Mouse (Mus musculus) hindbrain, embryonic 14.5 days (tissue): Measurements from ENCODE around the gene Secisbp2. TPM values are rescaled to one million over a fixed set of nuclear protein-coding genes. Genes with fewer than 3 reads are reported as not detected.
A peak's percentile ranks its signal among the peaks of the same experiment; 100 is the strongest.

ENCODE experiments used
- ATAC-seq: fragments of 200-750 bp; cut with Nextera tagmentation; 2 replicates; pipeline ENCODE4 v1.8.0; 2017; ENCODE audit warnings: moderate number of reproducible peaks, mild to moderate bottlenecking, moderate TSS enrichment, moderate library complexity; ENCODE audit not compliant: low FRiP score
- DNase-seq: peaks from one replicate; pipeline ENCODE4 v3.0.0-alpha.2; 2015; ENCODE audit warnings: low spot score
- H3K27ac ChIP-seq: fragments of 300-500 bp; sonication (generic); 2 replicates; pipeline ENCODE4 v1.5.1; 2014; ENCODE audit warnings: mild to moderate bottlenecking, moderate library complexity
- H3K27me3 ChIP-seq: fragments of 300-500 bp; sonication (generic); 2 replicates; pipeline ENCODE4 v1.6.1; 2014; ENCODE audit warnings: mild to moderate bottlenecking, low read length, mixed read lengths; ENCODE audit not compliant: control insufficient read depth, insufficient read depth
- H3K36me3 ChIP-seq: fragments of 300-500 bp; sonication (generic); replicated peaks from 2 replicates; pipeline ENCODE4 v1.6.1; 2014; ENCODE audit not compliant: control insufficient read depth, insufficient read depth
- H3K4me1 ChIP-seq: fragments of 300-500 bp; sonication (generic); replicated peaks from 2 replicates; pipeline ENCODE4 v1.6.1; 2014; ENCODE audit warnings: antibody characterized with exemption, low read length, mixed read lengths; ENCODE audit not compliant: control insufficient read depth, insufficient read depth
- H3K4me2 ChIP-seq: fragments of 300-500 bp; sonication (generic); replicated peaks from 2 replicates; pipeline ENCODE4 v1.6.1; 2014; ENCODE audit warnings: mild to moderate bottlenecking, moderate library complexity
- H3K4me3 ChIP-seq: fragments of 300-500 bp; sonication (generic); replicated peaks from 2 replicates; pipeline ENCODE4 v1.5.1; 2014; ENCODE audit warnings: mild to moderate bottlenecking, low read length
- H3K9ac ChIP-seq: fragments of 300-500 bp; sonication (generic); 2 replicates; pipeline ENCODE4 v1.6.1; 2014
- H3K9me3 ChIP-seq: fragments of 300-500 bp; sonication (generic); 2 replicates; pipeline ENCODE4 v1.6.1; 2016; ENCODE audit warnings: low read length; ENCODE audit not compliant: control insufficient read depth
- WGBS: fragments of 180-500 bp; shearing (Covaris S2); extraction: QIAGEN DNeasy Blood & Tissue Kit; methylation state at CpG from one replicate; pipeline ENCODE4 v1.1.7; 2014; 5-methylcytosine and 5-hydroxymethylcytosine counted together
- polyA plus RNA-seq: library from polyadenylated mRNA; unstranded; fragments of >200 nt; fragmentation: Nextera tagmentation; extraction: Ambion mirVana; gene quantifications from 2 replicates; pipeline ENCODE4 v1.2.1, GENCODE M21; 2014

The Secisbp2 gene
- polyA plus RNA-seq, 1 experiment from 2014 or later, result 27.2 TPM

DNA sequence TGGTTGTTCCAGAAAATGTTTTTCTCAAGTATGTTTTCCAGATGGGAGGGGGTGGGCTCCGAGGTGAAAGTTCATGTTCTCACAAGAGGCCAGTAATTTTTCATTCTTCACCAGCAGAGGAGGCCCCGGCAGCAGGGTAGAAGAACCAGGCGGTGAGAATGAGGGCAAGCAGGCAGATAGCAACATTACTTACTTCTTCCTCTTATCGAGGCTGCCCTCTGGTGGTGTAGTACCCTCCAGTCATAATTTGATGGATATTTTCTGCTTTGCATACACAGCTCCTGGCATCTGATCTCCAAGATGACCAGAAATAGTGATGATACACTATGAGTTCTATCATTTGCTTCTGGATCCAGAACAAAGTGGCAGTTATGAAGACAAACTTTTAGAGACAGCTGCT is 12.5 kb upstream of the Secisbp2 start:
- DNase-seq (no peak), ATAC-seq (no peak)
- Histone ChIP-seq H3K9ac (no peak overlapping the region), H3K4me3 (no peak overlapping the region), H3K27ac (no peak overlapping the region), H3K4me1 (no peaks in the 10 kb centered on the region), H3K4me2 (no peak overlapping the region), H3K27me3 (no peaks in the 10 kb centered on the region), H3K9me3 (no peaks in the 10 kb centered on the region), H3K36me3 (no peaks in the 10 kb centered on the region)
- 90% methylated on average over 4 of the region's 4 CpGs for WGBS

DNA sequence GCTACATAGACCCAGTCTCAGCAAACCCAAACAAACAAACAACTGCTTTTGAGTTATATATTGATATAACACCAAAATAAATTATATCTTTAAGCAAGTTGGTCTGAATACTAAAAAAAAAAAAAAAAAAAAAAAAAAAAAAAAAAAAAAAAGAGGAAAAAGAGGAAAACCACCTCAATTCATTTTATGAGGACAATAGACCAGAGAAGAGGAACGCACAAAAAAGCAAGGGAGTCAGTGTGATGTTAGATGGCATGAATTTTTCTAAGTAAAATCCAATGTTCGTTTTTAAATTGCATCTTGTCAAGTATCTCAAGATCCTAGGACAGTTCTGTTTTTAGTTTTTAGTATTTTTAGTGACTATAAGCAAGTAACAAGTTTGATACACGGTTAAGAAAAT is 10.1 kb upstream of the Secisbp2 start:
- no peaks in the 10 kb centered on the region for H3K36me3 ChIP-seq

DNA sequence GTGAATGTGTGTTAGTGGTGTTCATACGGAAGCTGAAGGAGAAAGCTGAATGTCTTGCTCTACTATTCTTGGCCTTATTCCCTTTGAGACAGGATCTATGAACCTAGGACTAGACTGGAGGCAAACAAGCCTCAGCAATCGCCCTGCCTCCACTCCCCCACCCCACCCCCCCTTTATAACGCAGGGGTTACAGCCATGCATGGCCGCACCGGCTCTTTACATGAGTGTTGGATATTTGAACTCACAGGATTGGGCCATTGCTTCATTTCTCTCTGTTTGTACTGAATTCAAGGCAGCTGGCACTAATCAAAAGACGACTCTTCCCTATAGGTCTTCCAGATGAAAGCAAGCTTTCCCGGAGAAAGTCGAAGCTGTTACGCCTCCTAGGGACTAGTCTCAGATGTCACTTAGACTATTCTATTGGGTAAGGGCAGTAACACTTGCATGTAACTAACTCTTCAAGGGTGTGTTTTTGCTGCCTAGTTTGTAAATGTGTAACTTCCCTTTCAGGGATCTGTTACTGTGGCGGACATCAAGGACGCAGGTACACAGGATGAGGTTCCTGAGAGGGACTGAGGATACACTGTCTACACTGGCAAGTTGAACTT is 9.2 kb upstream of the Secisbp2 start:
- no peak for DNase-seq
- Histone ChIP-seq H3K27ac (no peak overlapping the region), H3K36me3 (no peaks in the 10 kb centered on the region), H3K27me3 (no peaks in the 10 kb centered on the region), H3K4me1 (0 out of 2 replicates have a peak, but pooled peaks cover 4% of the 10 kb centered on the region), H3K9ac (no peak overlapping the region), H3K4me3 (no peak overlapping the region), H3K9me3 (no peaks in the 10 kb centered on the region), H3K4me2 (no peak overlapping the region)
- WGBS, result 32% methylated on average over 11 of the region's 11 CpGs
- ATAC-seq, result no peak

More for the DNA sequence above, 10.1 kb upstream of the Secisbp2 start:
- ATAC-seq (no peak), DNase-seq (no peak)
- WGBS, result 91% methylated on average over 3 of the region's 3 CpGs
- Histone ChIP-seq H3K27ac (no peak overlapping the region), H3K27me3 (no peaks in the 10 kb centered on the region), H3K9me3 (no peaks in the 10 kb centered on the region), H3K4me1 (no peaks in the 10 kb centered on the region), H3K4me3 (no peak overlapping the region), H3K9ac (no peak overlapping the region), H3K4me2 (no peak overlapping the region)

DNA sequence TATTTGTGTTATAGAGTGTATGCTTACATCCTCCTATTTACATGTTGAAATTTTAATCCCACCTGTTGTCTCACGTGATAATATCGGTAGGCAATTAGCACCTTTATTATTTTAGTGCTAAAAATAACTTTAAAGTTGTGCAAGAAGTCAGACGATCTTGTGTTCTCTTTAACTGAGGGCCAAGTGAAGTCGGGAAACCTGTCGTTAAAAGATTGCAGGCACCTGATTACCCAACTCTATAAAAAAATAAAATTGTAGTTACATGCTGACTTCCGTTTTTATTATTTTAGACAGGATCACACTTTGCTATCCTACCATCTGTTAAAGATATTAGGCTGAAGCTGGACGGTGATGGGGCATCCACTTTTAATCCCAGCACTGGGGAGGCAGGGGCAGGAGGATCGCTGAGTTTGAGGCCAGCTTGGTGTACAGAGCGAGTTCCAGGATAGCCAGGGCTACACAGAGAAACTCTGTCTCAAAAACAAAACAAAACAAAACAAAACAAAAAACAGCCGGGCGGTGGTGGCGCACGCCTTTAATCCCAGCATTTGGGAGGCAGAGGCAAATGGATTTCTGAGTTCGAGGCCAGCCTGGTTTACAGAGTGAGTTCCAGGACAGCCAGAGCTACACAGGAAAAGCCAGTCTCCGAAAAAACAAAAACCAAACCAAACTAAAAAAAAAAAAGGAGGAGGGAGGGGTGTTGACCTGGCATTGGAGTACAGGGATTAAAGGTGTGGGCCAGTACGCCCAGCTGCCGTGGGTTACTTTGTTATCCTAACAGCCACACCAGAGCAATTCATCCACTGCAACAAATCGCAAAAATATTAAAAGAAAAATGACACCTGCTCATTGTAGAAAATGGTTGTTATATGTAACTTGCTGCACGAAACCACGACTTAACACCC is 7.3 kb upstream of the Secisbp2 start:
- WGBS, result 47% methylated on average over 20 of the region's 20 CpGs
- peak; percentile 1; the same call in 1 of the 2 replicates for ATAC-seq
- Histone ChIP-seq H3K27ac (peak overlapping the region; percentile 58), H3K9ac (peak overlapping the region; percentile 61), H3K36me3 (no peaks in the 10 kb centered on the region), H3K4me2 (peak overlapping the region; percentile 82), H3K27me3 (no peaks in the 10 kb centered on the region), H3K4me1 (0 out of 2 replicates have a peak, but pooled peaks cover 4% of the 10 kb centered on the region), H3K4me3 (peak overlapping the region; percentile 52), H3K9me3 (no peaks in the 10 kb centered on the region)
- no peak for DNase-seq

DNA sequence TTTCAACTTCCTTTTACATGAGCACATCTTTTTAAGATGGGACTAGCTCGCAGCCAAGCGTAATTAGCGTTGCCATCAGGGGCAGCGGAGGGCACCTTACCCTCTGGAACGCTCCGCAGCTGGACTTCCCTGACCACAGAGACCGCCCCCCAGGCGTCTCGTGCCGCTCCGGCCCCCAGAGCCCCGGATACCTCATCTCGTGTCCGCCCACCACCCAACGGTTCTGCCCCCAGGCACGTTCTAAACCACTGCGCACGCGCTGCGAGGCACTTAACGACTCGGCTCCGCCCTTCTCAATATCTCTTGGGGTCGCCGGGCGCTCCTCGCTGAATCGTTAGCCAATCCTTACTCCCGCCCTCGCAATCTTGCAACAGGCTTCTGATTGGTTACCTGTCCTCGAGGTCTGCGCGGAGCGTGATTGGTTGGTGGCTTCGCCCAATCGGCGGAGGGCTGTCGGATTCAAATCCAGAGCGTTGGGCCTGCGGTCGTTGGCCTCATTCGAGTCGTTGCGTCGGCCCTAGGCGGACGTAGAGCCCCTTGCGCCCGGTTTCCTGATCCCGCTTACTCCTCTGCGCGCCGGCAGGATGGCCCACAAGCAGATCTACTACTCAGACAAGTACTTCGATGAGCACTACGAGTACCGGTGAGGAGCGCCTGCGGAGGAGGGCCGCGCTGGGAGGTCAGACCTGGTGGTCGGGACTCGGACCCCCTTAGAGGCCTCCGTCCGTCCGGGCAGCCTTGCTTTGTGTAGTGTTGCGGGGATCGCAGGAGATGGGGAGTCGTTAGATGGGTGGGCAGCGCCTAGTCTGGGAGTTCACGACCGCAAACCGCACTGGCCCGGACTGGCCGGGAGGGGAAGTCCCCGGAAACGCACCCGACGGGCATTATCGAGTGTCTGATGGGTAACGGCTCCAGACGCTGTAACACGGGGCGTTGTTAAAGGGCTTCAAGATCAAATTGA is 6.4 kb upstream of the Secisbp2 start, which contains the start of gene Cks2:
Gene Cks2, plus strand, starts transcription at position 404 of the 961 bp plus-strand sequence.
- no peaks in the 10 kb centered on the region for H3K9me3 ChIP-seq
- peak; percentile 99 for ATAC-seq

DNA sequence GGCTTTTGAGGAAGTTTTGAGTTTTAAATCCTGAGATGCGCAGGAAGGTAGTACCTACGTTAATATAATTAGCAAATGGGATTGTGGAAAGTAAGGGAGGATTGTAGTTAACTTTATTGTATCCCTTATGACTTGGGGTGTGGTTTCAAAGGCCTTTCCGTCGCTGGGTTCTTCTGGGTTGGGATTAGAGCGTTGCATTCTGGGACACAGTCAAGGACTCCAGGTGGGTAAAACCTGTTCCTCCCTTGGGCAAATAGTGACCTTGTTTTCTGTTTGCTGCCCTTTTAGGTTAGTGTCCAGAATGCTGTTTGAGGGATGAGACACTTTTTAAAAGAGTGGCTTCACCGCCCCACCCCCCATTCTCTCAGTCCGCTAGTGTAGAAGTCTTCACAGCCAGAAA is 5.6 kb upstream of the Secisbp2 start:
- 1% methylated on average over 7 of the region's 7 CpGs for WGBS
- DNase-seq, result no peak
- peak overlapping the region; percentile 82 for H3K4me2 ChIP-seq

More for the DNA sequence above, 6.4 kb upstream of the Secisbp2 start, which contains the start of gene Cks2:
- Histone ChIP-seq H3K4me3 (peak within 1 kb of the TSS; percentile 52), H3K27me3 (no peaks in the 10 kb centered on the region), H3K36me3 (no peaks in the 10 kb centered on the region), H3K9ac (peak within 1 kb of the TSS; percentile 61), H3K4me2 (peak within 1 kb of the TSS; percentile 82), H3K27ac (peak within 1 kb of the TSS; percentile 58), H3K4me1 (0 out of 2 replicates have a peak, but pooled peaks cover 4% of the 10 kb centered on the region)
- under 1% methylated on average over 83 of the region's 83 CpGs for WGBS
- peak; percentile 98 for DNase-seq

DNA sequence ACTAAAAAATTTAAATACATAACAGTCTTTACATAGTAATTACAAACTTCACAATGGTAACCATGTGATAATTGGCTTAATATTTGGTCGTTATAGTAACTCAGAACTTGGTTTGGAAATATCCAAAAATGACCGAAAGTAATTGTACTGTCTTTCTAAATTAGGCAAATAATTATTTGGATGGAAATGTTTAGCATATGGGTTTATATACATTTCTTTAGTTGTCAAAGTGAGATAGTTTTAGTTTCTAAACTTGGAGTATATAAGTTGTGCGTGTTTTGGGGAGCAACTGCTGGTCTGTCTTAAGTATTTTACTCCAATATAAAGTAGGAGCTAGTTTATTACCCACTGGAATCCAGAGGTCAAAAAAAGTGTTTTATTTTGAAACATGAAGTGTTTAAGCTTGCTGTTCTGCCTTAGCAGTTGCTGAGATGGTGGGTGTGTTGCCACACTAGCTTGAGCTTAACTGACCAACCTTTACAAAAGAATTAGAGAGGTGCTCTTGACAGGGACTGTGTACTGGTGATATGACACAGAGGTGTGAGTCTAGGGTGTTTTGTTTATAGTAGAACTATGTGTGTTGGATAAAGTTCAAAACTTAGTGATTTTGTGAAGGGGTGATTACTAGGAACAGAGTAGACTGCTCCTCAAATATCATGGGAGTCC is 5.0 kb upstream of the Secisbp2 start:
- peak overlapping the region; percentile 20; the same call in 1 of the 2 replicates for H3K9ac ChIP-seq

More for the DNA sequence above, 5.6 kb upstream of the Secisbp2 start:
- Histone ChIP-seq H3K27ac (no peak overlapping the region), H3K4me1 (peaks cover 6% of the 10 kb centered on the region), H3K4me3 (peak overlapping the region; percentile 52), H3K9me3 (no peaks in the 10 kb centered on the region), H3K9ac (peak overlapping the region; percentile 54; the same call in 1 of the 2 replicates), H3K27me3 (no peaks in the 10 kb centered on the region), H3K36me3 (no peaks in the 10 kb centered on the region)
- ATAC-seq, result no peak

DNA sequence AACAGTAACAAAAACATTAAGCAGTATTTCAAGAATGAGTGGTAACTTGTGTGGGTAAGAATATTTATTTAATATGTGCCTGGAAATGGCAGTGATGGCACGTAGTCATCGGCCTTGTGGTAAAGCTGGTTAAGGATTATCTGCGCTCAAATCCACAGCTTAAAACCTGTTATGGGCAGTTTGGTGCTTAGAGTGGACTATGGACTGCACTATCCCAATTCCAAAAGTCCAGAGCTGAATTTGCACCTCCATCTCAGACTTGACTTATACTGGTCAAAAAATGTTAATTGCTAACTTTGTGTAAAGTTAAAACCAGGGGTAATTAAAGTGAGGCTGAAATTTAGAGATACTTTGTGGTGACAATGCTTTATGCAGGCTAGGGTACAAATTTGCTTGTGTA is 3.7 kb upstream of the Secisbp2 start:
- Histone ChIP-seq H3K27ac (no peak overlapping the region), H3K9ac (no peak overlapping the region), H3K9me3 (no peaks in the 10 kb centered on the region), H3K36me3 (no peaks in the 10 kb centered on the region), H3K4me1 (peaks cover 18% of the 10 kb centered on the region), H3K27me3 (no peaks in the 10 kb centered on the region), H3K4me2 (no peak overlapping the region), H3K4me3 (no peak overlapping the region)
- WGBS, result 93% methylated on average over 3 of the region's 3 CpGs
- ATAC-seq (no peak), DNase-seq (no peak)

More for the DNA sequence above, 5.0 kb upstream of the Secisbp2 start:
- DNase-seq (no peak), ATAC-seq (no peak)
- peaks cover 9% of the 10 kb centered on the region for H3K4me1 ChIP-seq
- H3K4me3 ChIP-seq, result peak overlapping the region; percentile 52
- peak overlapping the region; percentile 82 for H3K4me2 ChIP-seq
- H3K27ac ChIP-seq, result no peak overlapping the region
- no peaks in the 10 kb centered on the region for H3K9me3 ChIP-seq
- no peaks in the 10 kb centered on the region for H3K27me3 ChIP-seq
- H3K36me3 ChIP-seq, result no peaks in the 10 kb centered on the region
- WGBS, result 23% methylated on average over 3 of the region's 3 CpGs
